Mouse (Mus musculus): ENCODE data around the gene Tst. TPM values are rescaled to one million over a fixed set of nuclear protein-coding genes. Genes with fewer than 3 reads are reported as not detected.

Gene Tst
- polyA plus RNA-seq, 1 experiment from 2014 or later, result 6.3 TPM

DNA sequence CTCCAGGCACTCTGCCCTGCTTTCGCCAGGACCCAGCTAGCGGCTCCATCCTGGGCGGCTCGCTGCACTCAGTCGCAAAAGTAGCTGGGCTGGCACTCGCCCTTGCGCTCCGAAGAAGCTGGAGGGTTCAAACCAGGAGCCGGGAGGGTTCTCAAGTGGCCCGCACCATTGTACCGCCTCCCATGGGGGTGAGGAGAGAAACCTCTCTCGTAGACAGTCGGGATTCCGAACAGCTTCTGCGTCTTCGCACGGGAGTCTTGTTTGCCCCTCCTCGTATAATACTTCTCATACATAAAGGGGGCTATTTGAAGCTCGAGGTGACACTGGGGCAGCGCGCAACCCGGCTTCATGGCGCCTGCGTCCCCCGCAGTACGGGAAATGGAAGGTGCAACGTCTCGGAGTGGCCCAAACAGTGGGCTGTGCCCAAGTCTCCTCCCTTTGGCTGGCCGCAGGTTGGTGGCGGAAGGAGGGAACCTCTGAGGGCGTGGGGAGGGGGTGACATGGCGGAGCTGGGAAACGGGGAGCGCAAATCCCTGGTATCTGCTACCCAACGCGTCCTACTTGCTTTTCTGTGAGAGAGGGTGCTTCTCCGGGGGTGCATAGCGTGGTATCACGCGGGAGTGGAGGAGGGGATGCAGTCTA is 707 bp upstream of the Tst start, which contains the start of gene Mpst:
Mpst (plus strand) TSS at position 124 of the 642 bp plus-strand sequence.
- Histone ChIP-seq H3K9me3 (no peaks in the 10 kb centered on the region), H3K4me3 (replicated peaks) (peak within 1 kb of the TSS; percentile 67), H3K36me3 (no peaks in the 10 kb centered on the region), H3K27ac (peak within 1 kb of the TSS; percentile 88), H3K4me2 (peak within 1 kb of the TSS; percentile 92), H3K27me3 (peaks cover 39% of the 10 kb centered on the region), H3K9ac (replicated peaks) (peak within 1 kb of the TSS; percentile 66), H3K4me1 (replicated peaks) (peaks cover 34% of the 10 kb centered on the region)
- peak; percentile 86 for ATAC-seq (ENCODE audit: insufficient number of reproducible peaks, insufficient read depth, low FRiP score, low TSS enrichment, low read depth)
- WGBS, result under 1% methylated on average over 40 of the region's 40 CpGs

DNA sequence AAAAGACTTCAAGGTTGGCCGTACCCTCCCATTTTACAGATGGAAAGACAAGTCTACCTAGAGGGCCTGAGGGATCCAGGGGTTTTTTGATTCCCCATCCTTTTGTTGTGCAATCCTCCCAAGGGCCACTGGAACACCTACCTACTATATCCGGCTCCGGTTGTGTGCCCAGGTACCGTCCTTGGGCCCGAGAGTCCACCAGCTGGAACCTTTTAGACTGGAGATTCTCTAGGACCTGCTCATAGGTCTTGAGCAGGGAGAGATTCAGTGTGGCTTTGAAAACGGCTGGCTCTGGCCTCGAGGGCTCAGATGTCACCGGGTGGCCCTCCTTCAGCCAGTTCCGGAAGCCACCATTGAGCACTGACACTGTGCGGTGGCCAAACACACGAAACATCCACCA is 609 bp downstream of the Tst start:
- no peak for ATAC-seq (ENCODE audit: insufficient number of reproducible peaks, insufficient read depth, low FRiP score, low TSS enrichment, low read depth)
- no peak overlapping the region; the same call in 1 of the 2 replicates for H3K9ac ChIP-seq (replicated peaks)
- peak overlapping the region; percentile 67 for H3K4me3 ChIP-seq (replicated peaks)
- no peaks in the 10 kb centered on the region for H3K36me3 ChIP-seq
- WGBS, result 54% methylated on average over 11 of the region's 11 CpGs
- H3K4me2 ChIP-seq, result peak overlapping the region; percentile 92
- no peaks in the 10 kb centered on the region for H3K9me3 ChIP-seq
- peaks cover 26% of the 10 kb centered on the region for H3K27me3 ChIP-seq
- H3K4me1 ChIP-seq (replicated peaks), result peaks cover 30% of the 10 kb centered on the region
- H3K27ac ChIP-seq, result no peak overlapping the region

DNA sequence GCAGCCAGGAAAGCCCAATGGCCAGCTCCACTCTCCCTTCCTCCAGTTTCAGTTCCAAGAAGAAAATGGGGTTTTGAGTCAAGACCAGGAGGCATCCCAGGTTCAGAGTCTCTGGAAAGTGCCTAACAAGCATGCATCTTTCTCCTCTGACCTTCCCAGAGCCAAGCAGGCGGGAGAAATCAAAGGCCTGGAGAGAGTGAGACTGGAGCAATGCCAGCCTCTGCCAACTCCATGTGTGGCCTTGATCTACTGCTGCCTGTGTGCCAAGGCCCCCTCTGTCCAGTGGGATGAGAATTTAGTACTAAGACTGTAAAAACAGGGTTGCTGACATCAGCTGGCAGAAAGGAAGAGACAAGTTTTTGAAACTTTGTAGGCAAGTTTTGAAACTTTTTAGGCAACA is 1.8 kb downstream of the Tst start:
- Histone ChIP-seq H3K36me3 (no peaks in the 10 kb centered on the region), H3K9ac (replicated peaks) (no peak overlapping the region), H3K4me3 (replicated peaks) (no peak overlapping the region), H3K4me2 (no peak overlapping the region), H3K9me3 (no peaks in the 10 kb centered on the region), H3K27me3 (peaks cover 14% of the 10 kb centered on the region), H3K27ac (no peak overlapping the region), H3K4me1 (replicated peaks) (peaks cover 24% of the 10 kb centered on the region; the same call in 1 of the 2 replicates)
- WGBS, result 64% methylated on average over 1 of the region's 1 CpGs
- ATAC-seq (ENCODE audit: insufficient number of reproducible peaks, insufficient read depth, low FRiP score, low TSS enrichment, low read depth), result no peak

DNA sequence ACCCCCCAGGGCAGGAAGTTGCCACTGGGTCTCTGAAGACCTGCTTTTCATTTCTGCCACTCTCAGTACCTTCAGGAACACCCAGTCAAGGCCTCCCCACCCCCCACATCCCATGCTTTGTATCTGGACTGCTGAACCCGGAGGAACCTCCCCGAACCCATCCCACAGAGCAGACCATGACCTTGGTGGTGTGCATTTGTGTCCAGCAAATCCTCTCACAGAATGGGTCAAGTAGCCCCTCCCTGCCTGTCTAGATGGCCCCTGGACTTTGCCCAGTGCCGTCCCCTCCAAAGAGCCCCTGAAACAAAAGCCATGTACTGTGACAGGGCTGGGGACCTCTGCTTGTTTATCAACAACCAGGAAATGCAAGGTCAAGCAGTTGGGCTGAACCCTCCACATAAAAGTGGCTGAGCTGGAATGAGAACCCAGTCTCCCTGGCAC is 2.4 kb downstream of the Tst start:
- no peak overlapping the region for H3K27ac ChIP-seq
- no peak overlapping the region for H3K4me2 ChIP-seq

DNA sequence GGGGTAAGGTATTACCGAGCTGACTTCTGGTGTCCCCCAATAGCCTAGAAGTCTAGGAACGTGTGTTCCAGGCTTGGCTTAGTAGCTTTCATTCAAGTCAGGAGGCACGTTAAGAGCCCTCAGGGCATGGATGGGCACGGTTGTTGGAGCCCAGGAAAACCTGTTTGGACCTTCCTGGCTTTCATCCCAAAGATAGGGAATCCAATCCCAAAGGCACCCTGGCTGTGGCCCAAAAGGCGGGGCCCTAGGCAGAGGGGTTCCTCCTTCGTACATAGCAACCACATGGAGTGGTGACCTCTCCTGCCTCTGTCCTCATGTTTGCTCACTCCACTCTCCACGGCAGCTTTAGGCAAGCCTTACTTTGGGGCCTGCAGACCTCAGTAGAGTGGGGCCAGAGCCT is 3.3 kb downstream of the Tst start:
- Histone ChIP-seq H3K9ac (replicated peaks) (no peak overlapping the region), H3K4me1 (replicated peaks) (peaks cover 22% of the 10 kb centered on the region; the same call in 1 of the 2 replicates), H3K27me3 (no peaks in the 10 kb centered on the region; the same call in 1 of the 2 replicates), H3K4me3 (replicated peaks) (no peak overlapping the region), H3K4me2 (no peak overlapping the region), H3K27ac (no peak overlapping the region), H3K36me3 (no peaks in the 10 kb centered on the region), H3K9me3 (no peaks in the 10 kb centered on the region)
- WGBS, result 83% methylated on average over 7 of the region's 7 CpGs
- no peak for ATAC-seq (ENCODE audit: insufficient number of reproducible peaks, insufficient read depth, low FRiP score, low TSS enrichment, low read depth)

More for the DNA sequence above, 2.4 kb downstream of the Tst start:
- WGBS, result 47% methylated on average over 3 of the region's 3 CpGs
- no peaks in the 10 kb centered on the region for H3K9me3 ChIP-seq
- ATAC-seq (ENCODE audit: insufficient number of reproducible peaks, insufficient read depth, low FRiP score, low TSS enrichment, low read depth), result no peak
- H3K27me3 ChIP-seq, result peaks cover 8% of the 10 kb centered on the region
- no peak overlapping the region for H3K9ac ChIP-seq (replicated peaks)
- no peaks in the 10 kb centered on the region for H3K36me3 ChIP-seq
- H3K4me1 ChIP-seq (replicated peaks), result peaks cover 24% of the 10 kb centered on the region; the same call in 1 of the 2 replicates
- no peak overlapping the region for H3K4me3 ChIP-seq (replicated peaks)

DNA sequence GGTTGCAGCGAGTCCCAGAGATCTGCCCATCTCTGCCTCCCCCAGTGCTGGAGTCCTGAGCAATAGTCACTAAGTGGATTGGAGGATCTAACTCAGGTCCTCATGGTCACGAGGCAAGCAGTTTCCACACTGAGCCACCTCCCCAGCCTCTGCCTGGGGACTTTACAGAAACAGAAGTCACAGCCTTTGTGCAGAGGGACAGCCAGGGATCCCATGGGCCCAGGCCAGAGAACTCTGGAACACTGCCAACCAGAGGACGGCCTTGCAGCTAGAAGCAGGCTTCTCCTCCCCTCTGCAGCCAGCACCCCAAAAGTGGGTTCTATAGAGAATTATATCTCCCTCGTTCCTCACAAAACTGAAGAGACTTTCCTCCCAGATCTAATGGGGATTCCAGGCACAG is 3.8 kb downstream of the Tst start:
- Histone ChIP-seq H3K9me3 (no peaks in the 10 kb centered on the region), H3K27me3 (no peaks in the 10 kb centered on the region; the same call in 1 of the 2 replicates), H3K4me1 (replicated peaks) (peaks cover 17% of the 10 kb centered on the region; the same call in 1 of the 2 replicates), H3K36me3 (no peaks in the 10 kb centered on the region), H3K9ac (replicated peaks) (no peak overlapping the region), H3K4me3 (replicated peaks) (no peak overlapping the region), H3K4me2 (no peak overlapping the region), H3K27ac (no peak overlapping the region)
- no peak for ATAC-seq (ENCODE audit: insufficient number of reproducible peaks, insufficient read depth, low FRiP score, low TSS enrichment, low read depth)
- 72% methylated on average over 4 of the region's 4 CpGs for WGBS

DNA sequence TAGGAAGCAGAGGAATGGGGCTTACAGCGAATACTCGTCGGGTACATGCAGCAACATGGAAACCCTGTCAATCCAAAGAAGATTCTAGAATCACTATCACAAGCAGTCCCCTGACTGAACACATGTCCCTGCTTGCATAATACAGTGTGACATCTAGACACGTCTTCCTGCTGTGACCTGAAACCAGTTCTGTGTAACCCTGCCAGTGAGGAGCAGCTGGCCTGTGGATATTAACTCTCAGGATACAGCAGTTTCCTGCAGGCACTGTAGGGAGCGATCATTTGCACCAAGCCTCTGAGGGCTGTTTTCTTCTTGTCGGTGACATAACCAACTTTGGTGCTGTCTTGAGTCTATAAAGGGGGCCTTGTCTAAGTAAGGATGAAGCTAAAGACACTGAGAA is 4.4 kb downstream of the Tst start:
- Histone ChIP-seq H3K4me2 (no peak overlapping the region), H3K9me3 (no peaks in the 10 kb centered on the region), H3K27ac (no peak overlapping the region), H3K36me3 (no peaks in the 10 kb centered on the region), H3K4me1 (replicated peaks) (peaks cover 16% of the 10 kb centered on the region; the same call in 1 of the 2 replicates), H3K4me3 (replicated peaks) (no peak overlapping the region), H3K9ac (replicated peaks) (no peak overlapping the region), H3K27me3 (no peaks in the 10 kb centered on the region; the same call in 1 of the 2 replicates)
- ATAC-seq (ENCODE audit: insufficient number of reproducible peaks, insufficient read depth, low FRiP score, low TSS enrichment, low read depth), result no peak
- 73% methylated on average over 6 of the region's 6 CpGs for WGBS

DNA sequence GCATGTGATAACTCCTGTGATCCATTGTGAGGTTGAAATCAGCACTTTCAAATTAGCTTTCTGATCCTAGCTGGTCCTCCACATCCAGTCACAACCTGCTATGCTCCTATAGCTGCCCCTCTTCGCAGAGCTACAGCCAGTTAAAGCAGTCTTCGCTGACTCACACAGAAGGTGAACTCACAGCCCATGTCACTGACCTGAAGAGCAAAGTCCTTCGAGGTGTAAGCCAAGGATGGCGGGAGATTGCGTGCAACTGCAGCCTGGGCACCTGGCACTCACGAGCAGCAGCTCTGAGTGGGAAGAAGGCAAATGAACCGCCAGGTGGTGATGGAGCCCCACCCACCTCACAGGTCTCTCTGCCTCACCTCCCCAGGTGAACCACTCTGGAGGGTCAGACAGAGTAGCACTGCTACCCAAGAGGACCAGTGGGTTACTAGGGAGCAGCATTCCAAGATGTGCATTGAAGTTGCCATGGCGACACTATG is 10.2 kb downstream of the Tst start, which contains the start of gene Tex33:
Tex33 (minus strand) TSS at position 435 of the 485 bp plus-strand sequence.
- Histone ChIP-seq H3K9me3 (no peaks in the 10 kb centered on the region), H3K4me3 (replicated peaks) (no peak within 1 kb of the TSS), H3K9ac (replicated peaks) (no peak within 1 kb of the TSS), H3K36me3 (no peaks in the 10 kb centered on the region), H3K27ac (no peak within 1 kb of the TSS), H3K4me1 (replicated peaks) (no peaks in the 10 kb centered on the region), H3K27me3 (no peaks in the 10 kb centered on the region; the same call in 1 of the 2 replicates), H3K4me2 (no peak within 1 kb of the TSS)
- 78% methylated on average over 8 of the region's 8 CpGs for WGBS
- no peak for ATAC-seq (ENCODE audit: insufficient number of reproducible peaks, insufficient read depth, low FRiP score, low TSS enrichment, low read depth)

DNA sequence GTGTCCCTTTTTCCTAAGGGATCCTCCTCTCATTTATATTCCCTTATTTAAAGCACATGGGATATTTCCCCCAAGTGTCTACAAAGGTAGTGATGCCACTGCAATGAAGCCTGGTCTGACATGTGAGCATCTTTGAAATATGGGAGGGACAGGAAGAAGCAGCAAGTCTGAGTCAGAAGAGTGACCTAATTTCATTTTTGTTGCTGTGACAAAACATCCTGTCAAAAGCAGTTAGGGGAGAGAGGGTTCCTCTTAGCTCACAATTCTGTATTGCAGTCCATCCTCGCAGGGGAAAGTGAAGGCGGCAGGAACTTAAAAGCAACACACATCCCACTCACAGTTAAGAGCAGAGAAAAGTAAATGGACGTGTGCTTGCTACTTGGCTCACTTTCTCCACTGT is 14.9 kb downstream of the Tst start:
- no peak overlapping the region for H3K4me3 ChIP-seq (replicated peaks)
- no peak for ATAC-seq (ENCODE audit: insufficient number of reproducible peaks, insufficient read depth, low FRiP score, low TSS enrichment, low read depth)
- H3K27ac ChIP-seq, result no peak overlapping the region
- WGBS, result 76% methylated on average over 3 of the region's 3 CpGs
- H3K4me2 ChIP-seq, result no peak overlapping the region
- no peaks in the 10 kb centered on the region for H3K27me3 ChIP-seq
- H3K4me1 ChIP-seq (replicated peaks), result no peaks in the 10 kb centered on the region
- no peaks in the 10 kb centered on the region for H3K36me3 ChIP-seq
- no peak overlapping the region for H3K9ac ChIP-seq (replicated peaks)
- no peaks in the 10 kb centered on the region for H3K9me3 ChIP-seq

DNA sequence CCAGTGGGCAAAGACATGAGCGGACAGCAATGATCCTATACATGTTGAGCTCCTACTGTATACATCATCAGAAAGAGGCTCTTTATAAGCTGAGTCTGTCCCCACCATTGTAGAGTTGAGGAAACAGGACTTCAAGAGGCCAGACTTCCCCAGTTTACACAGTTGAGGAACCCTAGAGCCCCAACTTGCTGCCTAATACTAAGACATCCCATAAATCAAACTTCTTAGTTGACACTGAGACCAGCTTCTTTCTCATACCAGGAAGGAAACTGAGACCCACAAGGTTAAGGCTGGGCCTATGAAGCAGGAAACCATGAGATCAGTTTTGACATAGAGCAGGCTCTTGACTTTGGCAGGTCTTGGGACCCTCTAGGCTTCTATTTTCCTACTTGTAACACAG is 20.1 kb downstream of the Tst start:
- H3K4me1 ChIP-seq (replicated peaks), result no peaks in the 10 kb centered on the region
- WGBS, result 91% methylated on average over 1 of the region's 1 CpGs
- no peak overlapping the region for H3K27ac ChIP-seq
- no peak overlapping the region for H3K9ac ChIP-seq (replicated peaks)
- no peaks in the 10 kb centered on the region for H3K27me3 ChIP-seq
- H3K4me2 ChIP-seq, result no peak overlapping the region
- no peak for ATAC-seq (ENCODE audit: insufficient number of reproducible peaks, insufficient read depth, low FRiP score, low TSS enrichment, low read depth)
- H3K4me3 ChIP-seq (replicated peaks), result no peak overlapping the region
- H3K9me3 ChIP-seq, result no peaks in the 10 kb centered on the region
- no peaks in the 10 kb centered on the region for H3K36me3 ChIP-seq

DNA sequence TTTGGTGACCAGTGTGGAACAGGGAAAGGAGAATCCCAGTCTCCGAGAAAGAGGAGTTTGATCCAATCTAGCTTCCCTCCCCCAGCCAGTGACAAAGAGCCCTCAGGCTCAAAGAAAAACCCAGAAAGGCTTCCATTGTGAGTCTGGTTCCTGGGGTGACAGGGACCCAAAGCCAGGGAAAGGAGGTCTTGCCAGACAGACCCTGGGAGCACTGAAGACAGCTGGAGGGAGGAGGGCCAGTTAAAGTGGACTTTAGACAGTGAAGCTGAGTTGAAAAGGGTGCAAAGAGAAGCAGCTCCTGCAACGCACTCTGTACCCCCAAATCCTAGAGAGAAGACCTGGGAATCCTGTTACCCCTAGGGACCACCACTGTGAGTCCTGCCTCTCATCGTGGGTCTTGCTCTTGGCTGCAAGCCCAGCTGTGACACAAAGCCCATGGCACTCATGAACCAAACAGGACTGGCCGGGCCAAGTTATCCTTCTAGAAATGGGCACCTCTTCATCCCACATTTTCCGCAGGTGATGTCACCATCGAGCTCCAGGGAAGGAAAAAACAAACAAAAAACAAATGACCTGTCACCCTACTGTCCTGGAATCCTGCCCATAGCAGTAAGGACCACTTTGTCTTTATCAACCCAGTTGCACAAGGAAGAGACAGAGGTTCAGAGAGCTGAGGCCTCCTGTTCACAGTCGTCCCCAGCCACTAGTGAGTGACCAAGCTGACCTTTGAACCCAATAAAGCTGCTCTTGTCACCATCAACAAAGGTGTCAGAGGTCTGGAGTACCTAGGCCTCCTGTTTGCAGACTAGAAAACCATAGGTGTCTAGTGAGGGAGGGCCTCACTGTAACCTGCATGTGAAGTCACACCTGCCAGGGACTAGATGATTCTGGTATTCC is 21.2 kb downstream of the Tst start:
- Histone ChIP-seq H3K9me3 (no peaks in the 10 kb centered on the region), H3K27ac (no peak overlapping the region), H3K9ac (replicated peaks) (no peak overlapping the region), H3K4me3 (replicated peaks) (no peak overlapping the region), H3K4me1 (replicated peaks) (no peaks in the 10 kb centered on the region), H3K36me3 (no peaks in the 10 kb centered on the region), H3K27me3 (no peaks in the 10 kb centered on the region), H3K4me2 (no peak overlapping the region)
- 79% methylated on average over 7 of the region's 7 CpGs for WGBS
- ATAC-seq (ENCODE audit: insufficient number of reproducible peaks, insufficient read depth, low FRiP score, low TSS enrichment, low read depth), result no peak
